Mouse (Mus musculus) gastrocnemius, adult 8-10 months (tissue): ENCODE results near the gene Usp36. TPM values are rescaled to one million over a fixed set of nuclear protein-coding genes. Genes with fewer than 3 reads are reported as not detected.
"Not testable (repeated sequence)": the region's sequence is repeated elsewhere in the genome, so short reads cannot be mapped to it uniquely, and the experiment has no call there.

Experiments used
- DNase-seq, 2 experiments: peaks; one replicate each; pipeline ENCODE4 v3.0.0; 2022; ENCODE audit warnings: low spot score in 2 of 2
- total RNA-seq, 4 experiments: library from RNA; stranded (reverse); gene quantifications; 2 replicates each; pipeline ENCODE4 v1.2.4; 2022

Gene Usp36
- total RNA-seq: 10 to 100 TPM; 13.1 to 16.7 (median 14.8) TPM

GRCm38 (mm10) chr11:118289999-118290889, at the start of gene Usp36:
Gene Usp36, minus strand, starts transcription at chr11:118290244.
- DNase-seq: peak; percentile 98 to 100

GRCm38 (mm10) chr11:118337491-118338168, 47.6 kb upstream of the Usp36 start:
- no peak for DNase-seq

- no peak for DNase-seq
Measured at GRCm38 (mm10) chr11:118333431-118333830, 43.4 kb upstream of the Usp36 start.

DNA sequence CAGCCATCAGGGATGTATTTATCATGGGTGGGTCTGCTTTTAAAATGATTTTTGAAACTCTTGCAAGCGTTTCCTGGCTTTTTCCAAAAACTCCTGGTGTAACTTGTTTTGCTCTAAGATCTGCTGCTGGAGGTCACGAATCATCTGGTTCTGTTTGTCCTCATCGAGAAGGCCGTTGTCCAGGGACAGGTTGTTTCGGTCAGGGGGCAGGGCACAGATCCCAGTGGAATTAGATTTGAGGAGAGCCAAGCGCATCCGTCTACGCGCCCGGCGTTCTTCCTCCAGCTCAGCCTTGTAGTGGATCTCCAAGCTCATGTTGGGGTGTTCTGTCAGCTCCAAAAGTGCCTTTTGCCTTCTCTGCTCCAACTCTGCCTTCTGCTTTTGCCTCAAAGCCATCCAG, 42.3 kb upstream of the Usp36 start:
- peak in 1 of 2 experiments; percentile 38 for DNase-seq

DNA sequence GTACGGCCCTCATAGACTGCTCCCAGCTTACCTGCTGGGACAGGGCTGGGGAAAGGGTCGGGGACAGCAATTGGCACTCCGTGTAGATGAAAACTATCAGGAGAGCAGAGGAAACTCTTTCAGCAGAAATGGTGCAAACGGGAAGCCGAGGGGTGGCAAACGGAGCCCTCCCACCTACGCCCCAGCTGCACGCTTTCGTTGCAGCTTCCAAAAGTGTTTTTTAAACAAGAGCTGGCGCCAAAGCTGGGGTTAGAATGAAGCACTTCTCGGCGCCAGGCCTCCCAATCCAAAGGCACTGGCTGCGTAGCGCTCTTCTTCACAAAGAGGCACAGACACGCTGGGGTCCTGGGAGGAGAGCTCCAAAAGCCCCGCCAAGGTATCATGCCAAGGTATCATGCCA, 40.7 kb upstream of the Usp36 start:
- no peak for DNase-seq

DNA sequence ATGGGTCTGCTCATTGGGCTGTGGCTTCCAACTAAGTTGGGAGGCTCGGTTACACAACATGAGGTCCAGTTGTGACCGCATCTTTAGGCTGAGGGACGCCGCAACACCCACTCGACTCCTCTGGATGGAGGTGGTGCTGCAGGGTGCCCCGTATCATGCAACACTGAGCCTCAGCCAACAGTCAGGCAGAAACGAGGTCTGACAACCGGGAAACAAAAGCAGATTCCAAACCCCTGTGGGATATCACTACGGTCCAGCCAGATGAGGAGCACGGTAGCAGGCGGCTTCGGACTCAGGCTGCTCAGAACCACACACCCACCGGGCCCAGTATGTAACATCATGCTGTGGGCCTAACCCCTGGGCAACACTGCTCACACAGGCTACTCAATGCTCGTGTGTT, 40.3 kb upstream of the Usp36 start:
- DNase-seq: no peak

GRCm38 (mm10) chr11:118328947-118329346, 38.9 kb upstream of the Usp36 start:
- DNase-seq: no peak

DNA sequence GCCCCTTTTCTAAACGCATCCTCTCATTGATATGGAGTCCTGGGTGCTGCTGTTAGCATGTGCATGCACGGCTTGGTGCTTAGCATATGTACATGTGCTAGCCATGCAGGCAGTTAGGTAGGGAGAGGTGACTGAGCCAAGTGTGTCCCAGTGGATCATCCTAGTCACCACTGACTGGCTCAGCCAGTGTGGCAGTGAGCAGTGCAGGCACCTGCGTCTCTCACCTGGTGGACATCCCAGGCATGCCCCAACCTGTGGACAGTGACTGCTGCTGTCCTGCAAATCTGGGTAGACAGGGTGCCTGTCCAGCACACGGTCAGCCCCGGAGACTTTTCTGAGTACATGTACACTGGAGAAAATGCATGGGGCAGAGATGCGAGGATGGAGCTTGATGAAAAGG, 38.5 kb upstream of the Usp36 start:
- no peak for DNase-seq

- peak; percentile 72 to 73 for DNase-seq
Measured at GRCm38 (mm10) chr11:118326991-118327971, 37.2 kb upstream of the Usp36 start.

DNA sequence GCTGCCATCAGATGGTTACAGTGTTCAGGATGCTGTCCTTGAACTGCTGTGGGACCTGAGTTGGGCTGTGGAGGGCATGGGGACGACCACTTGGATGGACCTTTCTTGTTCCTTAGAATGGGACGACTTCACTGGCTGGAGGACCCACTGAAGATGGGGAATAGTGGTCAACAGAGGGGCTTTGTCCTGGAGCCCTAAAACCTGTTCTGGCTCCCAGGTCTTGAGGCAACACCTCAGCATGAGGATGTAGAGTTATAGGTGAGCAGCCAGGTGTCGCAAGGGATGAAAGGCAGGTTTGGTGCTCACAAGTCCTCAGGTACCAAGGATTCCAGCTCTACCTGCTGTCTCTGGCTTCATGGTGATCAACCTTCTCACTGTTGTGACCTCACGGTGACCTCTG, 36.4 kb upstream of the Usp36 start:
- DNase-seq: no peak

GRCm38 (mm10) chr11:118324541-118324940, 34.5 kb upstream of the Usp36 start:
- no peak for DNase-seq

DNA sequence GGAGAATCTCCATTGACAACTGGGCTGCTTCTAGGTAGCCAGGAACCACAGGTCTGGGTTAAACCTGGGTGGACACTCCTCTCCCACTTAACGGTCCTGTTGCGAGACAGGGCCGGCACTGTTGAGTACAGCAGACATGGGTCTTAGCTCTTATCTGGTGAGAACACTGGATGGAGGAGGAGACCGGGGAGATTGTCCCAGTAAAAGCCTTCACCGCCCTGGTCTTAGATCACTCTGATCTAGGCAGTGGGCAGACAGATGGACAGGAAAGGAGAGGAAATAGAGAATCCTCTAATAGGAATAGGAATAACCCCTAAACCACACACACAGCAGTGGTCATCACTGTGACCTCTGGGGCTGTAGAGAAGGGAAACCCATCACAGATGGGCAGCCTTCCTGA, 33.9 kb upstream of the Usp36 start:
- DNase-seq: no peak

GRCm38 (mm10) chr11:118322647-118323046, 32.6 kb upstream of the Usp36 start:
- DNase-seq: no peak

GRCm38 (mm10) chr11:118321971-118322370, 31.9 kb upstream of the Usp36 start:
- DNase-seq: peak in 1 of 2 experiments; percentile 44

DNA sequence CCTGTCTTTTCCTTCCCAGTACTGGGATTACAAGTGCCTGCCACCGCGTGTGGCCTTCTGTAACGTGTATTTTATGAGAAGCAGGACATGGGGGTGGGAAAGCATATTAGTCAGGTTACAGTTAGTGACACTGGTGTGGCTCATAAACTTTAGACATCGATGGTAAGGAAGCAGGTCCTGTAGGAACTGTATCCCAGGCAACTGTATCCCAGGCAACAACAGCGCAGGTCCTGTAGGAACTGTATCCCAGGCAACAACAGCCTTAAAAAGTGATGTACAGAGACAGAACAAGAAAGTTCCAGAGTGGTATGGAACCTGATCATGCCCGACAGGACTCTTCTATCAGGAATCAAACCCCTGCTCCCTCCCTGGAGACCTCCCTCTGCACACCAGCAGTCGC, 31.5 kb upstream of the Usp36 start:
- DNase-seq: no peak

- DNase-seq: no peak
Measured at GRCm38 (mm10) chr11:118318678-118319077, 28.6 kb upstream of the Usp36 start.

DNA sequence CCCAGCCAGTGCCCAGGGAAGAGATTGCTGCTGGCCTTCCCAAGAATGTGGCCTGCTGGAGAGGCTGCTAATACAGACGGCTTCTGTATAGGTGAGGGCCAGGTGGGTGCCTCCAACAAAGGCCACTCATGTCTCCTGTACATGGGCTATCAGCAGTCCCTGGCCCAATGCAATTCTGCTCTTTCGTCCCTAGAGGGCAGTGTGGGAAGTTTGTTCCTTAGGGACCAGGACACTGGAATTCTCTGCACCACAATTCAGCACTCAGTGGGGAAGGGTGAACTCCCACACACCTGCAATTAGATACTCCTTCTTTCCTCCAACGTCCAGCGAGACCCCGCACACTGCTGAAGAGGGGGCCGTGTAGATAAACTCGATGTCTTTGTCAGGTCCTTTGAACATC, 27.1 kb upstream of the Usp36 start:
- no peak for DNase-seq

DNA sequence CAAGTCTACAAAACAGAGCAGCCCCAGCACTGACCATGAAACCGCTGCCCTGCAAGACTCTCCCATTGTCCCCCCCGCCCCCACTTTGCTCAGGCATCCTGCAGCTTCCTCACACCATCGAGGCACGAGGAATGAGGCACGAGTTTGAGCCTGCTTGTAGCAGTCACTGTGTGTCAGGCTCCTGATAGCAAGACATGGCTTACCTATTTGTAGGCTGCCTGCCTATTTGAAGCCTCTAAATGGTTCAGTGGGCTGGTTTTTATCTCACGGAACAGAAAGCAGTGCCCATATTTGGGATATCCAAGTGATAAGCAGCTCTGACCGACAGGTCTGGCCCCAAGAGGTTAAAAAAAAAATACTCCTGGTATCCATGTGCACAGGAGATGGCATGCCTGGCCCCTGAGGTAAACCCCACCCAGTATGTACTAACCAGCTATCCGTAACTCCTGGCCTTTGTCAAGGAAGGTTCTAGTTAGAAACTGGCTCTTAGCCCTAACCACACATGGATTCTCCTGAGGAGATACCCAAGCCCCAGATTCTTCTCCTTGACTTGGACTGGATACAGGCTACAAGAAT, 26.3 kb upstream of the Usp36 start:
- DNase-seq: no peak

DNA sequence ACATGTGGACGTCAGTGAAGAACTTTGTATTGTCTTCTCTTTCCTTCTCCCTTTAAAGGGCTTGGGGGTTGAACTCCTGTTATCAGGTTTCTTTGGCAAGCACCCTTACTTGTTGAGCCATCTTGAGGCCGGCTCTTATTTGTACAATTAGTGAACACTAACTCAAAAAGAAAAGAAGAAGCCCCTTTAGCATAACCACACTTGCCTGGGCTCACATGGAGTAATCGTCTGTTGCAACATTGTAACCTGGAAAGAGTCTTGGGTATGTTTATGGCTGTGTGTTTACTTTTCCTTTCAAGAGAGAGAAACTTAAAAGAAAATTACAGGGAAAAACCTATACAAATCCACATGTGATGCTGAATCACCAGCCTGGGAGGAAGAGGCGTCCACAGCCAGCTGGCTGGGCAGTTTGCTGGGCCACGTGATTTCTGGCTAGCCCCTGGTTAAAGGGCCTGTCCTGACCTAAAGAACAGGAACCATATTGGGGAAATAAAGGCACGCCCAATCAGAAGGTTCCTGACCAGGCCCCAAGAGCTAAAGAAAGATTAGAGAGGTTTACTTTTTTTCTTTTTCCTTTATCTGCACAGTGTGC, 22.2 kb upstream of the Usp36 start:
- no peak for DNase-seq

GRCm38 (mm10) chr11:118307962-118308361, 17.9 kb upstream of the Usp36 start:
- DNase-seq: not testable (repeated sequence)

- DNase-seq: not testable (repeated sequence)
Measured at GRCm38 (mm10) chr11:118303959-118304358, 13.9 kb upstream of the Usp36 start.
